Mouse (Mus musculus) thymus, adult 2 months (tissue): Measurements from ENCODE around the gene Asic1. TPM values are rescaled to one million over a fixed set of nuclear protein-coding genes. Genes with fewer than 3 reads are reported as not detected.

Experiments
- DNase-seq: peaks from one replicate; pipeline ENCODE4 v3.0.0; 2021
- H3K27ac ChIP-seq: fragments of 200-500 bp; 2 replicates; pipeline ENCODE4 v1.5.1; 2012; ENCODE audit warnings: low read length, control low read depth; ENCODE audit not compliant: control insufficient read depth, insufficient read depth
- H3K27me3 ChIP-seq: fragments of 200-500 bp; 2 replicates; pipeline ENCODE4 v1.6.1; 2012; ENCODE audit warnings: mild to moderate bottlenecking, low read length, moderate library complexity, mixed read lengths; ENCODE audit not compliant: control insufficient read depth, insufficient read depth
- H3K36me3 ChIP-seq: fragments of 200-500 bp; 2 replicates; pipeline ENCODE4 v1.6.1; 2012; ENCODE audit warnings: mild to moderate bottlenecking, low read length, moderate library complexity; ENCODE audit not compliant: control insufficient read depth, insufficient read depth
- H3K4me1 ChIP-seq: fragments of 200-500 bp; replicated peaks from 2 replicates; pipeline ENCODE4 v1.6.1; 2012; ENCODE audit warnings: low read length; ENCODE audit not compliant: control insufficient read depth, insufficient read depth
- H3K4me3 ChIP-seq: fragments of 200-500 bp; 2 replicates; pipeline ENCODE4 v1.5.1; 2012; ENCODE audit warnings: mild to moderate bottlenecking, low read length, control low read depth, moderate library complexity; ENCODE audit not compliant: control insufficient read depth, insufficient read depth
- CTCF ChIP-seq: fragments of 200-500 bp; IDR thresholded peaks from 2 replicates; pipeline ENCODE4 v1.5.1; 2012; ENCODE audit warnings: mild to moderate bottlenecking, control low read depth, low read length, moderate library complexity, borderline replicate concordance; ENCODE audit not compliant: control insufficient read depth, poor library complexity, insufficient read depth; ENCODE audit errors: extremely low read depth
- POLR2A ChIP-seq: fragments of 200-500 bp; IDR thresholded peaks from 2 replicates; pipeline ENCODE4 v1.6.1; 2012; ENCODE audit warnings: mild to moderate bottlenecking, low read length, control low read depth, moderate library complexity; ENCODE audit not compliant: control insufficient read depth, poor library complexity, insufficient read depth; ENCODE audit errors: extremely low read depth
- WGBS: fragments of 180-500 bp; shearing (Covaris S2); methylation state at CpG from one replicate; pipeline ENCODE4 v1.1.7; 2018; 5-methylcytosine and 5-hydroxymethylcytosine counted together
- polyA plus RNA-seq: library from polyadenylated mRNA; depleted of rRNA; stranded (reverse); fragments of >200 nt; gene quantifications from 2 replicates; pipeline ENCODE4 v1.2.3, GENCODE M21; 2012

The Asic1 gene
- polyA plus RNA-seq, 1 experiment: 0.13 TPM

GRCm38 (mm10) chr15:99642622-99643021 is 27.5 kb upstream of the Asic1 start:
- no peak for TF ChIP-seq POLR2A
- no peak for TF ChIP-seq CTCF
- 96% methylated on average over 6 of the region's 6 CpGs for WGBS
- H3K27me3 ChIP-seq: no peaks in the 10 kb centered on the region
- H3K4me1 ChIP-seq: peaks cover 13% of the 10 kb centered on the region; the same call in 1 of the 2 replicates
- no peak for DNase-seq
- H3K27ac ChIP-seq: no peak overlapping the region
- peaks cover 22% of the 10 kb centered on the region for H3K36me3 ChIP-seq
- no peak overlapping the region for H3K4me3 ChIP-seq

- no peak overlapping the region for H3K27ac ChIP-seq
- H3K4me1 ChIP-seq: peaks cover 13% of the 10 kb centered on the region; the same call in 1 of the 2 replicates
- TF ChIP-seq POLR2A (no peak), CTCF (no peak)
- H3K36me3 ChIP-seq: peaks cover 12% of the 10 kb centered on the region
- no peak for DNase-seq
- H3K27me3 ChIP-seq: no peaks in the 10 kb centered on the region
- WGBS: 72% methylated on average over 10 of the region's 10 CpGs
- H3K4me3 ChIP-seq: no peak overlapping the region
These were observed 26.3 kb upstream of the Asic1 start for GRCm38 (mm10) chr15:99643832-99644231.

GRCm38 (mm10) chr15:99644776-99645175 is 25.4 kb upstream of the Asic1 start:
- peaks cover 3% of the 10 kb centered on the region for H3K36me3 ChIP-seq
- DNase-seq: no peak
- 58% methylated on average over 7 of the region's 7 CpGs for WGBS
- no peak for TF ChIP-seq CTCF
- no peak for TF ChIP-seq POLR2A
- no peak overlapping the region for H3K27ac ChIP-seq
- no peak overlapping the region for H3K4me3 ChIP-seq
- no peaks in the 10 kb centered on the region for H3K27me3 ChIP-seq
- H3K4me1 ChIP-seq: peaks cover 16% of the 10 kb centered on the region

- H3K27ac ChIP-seq: no peak overlapping the region
- no peak overlapping the region for H3K4me3 ChIP-seq
- H3K36me3 ChIP-seq: no peaks in the 10 kb centered on the region
- no peak for DNase-seq
- WGBS: 81% methylated on average over 4 of the region's 4 CpGs
- H3K4me1 ChIP-seq: peaks cover 20% of the 10 kb centered on the region
- no peaks in the 10 kb centered on the region for H3K27me3 ChIP-seq
- no peak for TF ChIP-seq CTCF
- no peak for TF ChIP-seq POLR2A
These were observed 21.8 kb upstream of the Asic1 start for GRCm38 (mm10) chr15:99648326-99648725.

- Histone ChIP-seq H3K4me3 (no peak overlapping the region), H3K4me1 (peaks cover 20% of the 10 kb centered on the region), H3K36me3 (no peaks in the 10 kb centered on the region), H3K27ac (no peak overlapping the region), H3K27me3 (no peaks in the 10 kb centered on the region)
- no peak for TF ChIP-seq POLR2A
- TF ChIP-seq CTCF: no peak
- 78% methylated on average over 6 of the region's 6 CpGs for WGBS
- no peak for DNase-seq
These were observed 21.0 kb upstream of the Asic1 start for GRCm38 (mm10) chr15:99649067-99649761.

- WGBS: 60% methylated on average over 2 of the region's 2 CpGs
- Histone ChIP-seq H3K36me3 (no peaks in the 10 kb centered on the region), H3K4me1 (peaks cover 16% of the 10 kb centered on the region), H3K27ac (no peak overlapping the region), H3K27me3 (peaks cover 6% of the 10 kb centered on the region; the same call in 1 of the 2 replicates), H3K4me3 (no peak overlapping the region)
- DNase-seq: no peak
- no peak for TF ChIP-seq CTCF
- no peak for TF ChIP-seq POLR2A
These were observed 19.9 kb upstream of the Asic1 start for GRCm38 (mm10) chr15:99650304-99650703.
